Mouse (Mus musculus) cerebellum, adult 2 months (tissue): ENCODE data around the gene Iars2.

Experiments
- CTCF ChIP-seq: fragments of 200-500 bp; IDR thresholded peaks from 2 replicates; pipeline ENCODE4 v1.5.1; 2011; ENCODE audit warnings: low read depth, mild to moderate bottlenecking, control low read depth, low read length, moderate library complexity, borderline replicate concordance; ENCODE audit not compliant: insufficient read depth
- POLR2A ChIP-seq: fragments of 200-500 bp; IDR thresholded peaks from 2 replicates; pipeline ENCODE4 v1.6.1; 2011; ENCODE audit warnings: low read length, control low read depth, borderline replicate concordance; ENCODE audit not compliant: insufficient read depth

DNA sequence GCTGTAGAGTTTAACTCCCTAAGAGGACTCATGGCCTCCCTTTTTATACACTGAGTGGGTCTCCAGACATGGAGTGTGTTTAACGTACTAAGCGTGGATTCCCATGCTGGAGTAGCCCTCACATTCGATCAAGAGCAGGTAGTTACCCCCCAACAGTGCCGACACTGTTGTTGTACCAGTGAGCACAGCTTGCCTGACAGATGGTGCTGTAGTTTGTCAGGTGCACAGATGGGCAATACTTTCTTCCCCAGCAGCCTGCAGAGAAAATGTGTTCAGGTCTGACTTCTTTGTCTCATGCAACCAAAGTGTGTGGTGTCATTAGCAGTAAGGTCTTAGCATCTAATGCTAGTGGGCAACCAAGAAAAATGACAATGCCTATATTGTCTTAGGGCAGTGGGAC is 13.2 kb upstream of the Iars2 start:
- TF ChIP-seq POLR2A (no peak), CTCF (no peak)
